Mouse (Mus musculus): ENCODE results near the gene Slc47a1.

Gene Slc47a1

GRCm38 (mm10) chr11:61378651-61379050, 506 bp upstream of the Slc47a1 start:
- no peak for DNase-seq (ENCODE audit: low spot score in 2 of 2)

- DNase-seq (ENCODE audit: low spot score in 2 of 2): no peak
Measured at GRCm38 (mm10) chr11:61368668-61369067, 9.5 kb downstream of the Slc47a1 start.

- no peak for DNase-seq (ENCODE audit: low spot score in 2 of 2)
Measured at GRCm38 (mm10) chr11:61366517-61367273, 11.4 kb downstream of the Slc47a1 start.

DNA sequence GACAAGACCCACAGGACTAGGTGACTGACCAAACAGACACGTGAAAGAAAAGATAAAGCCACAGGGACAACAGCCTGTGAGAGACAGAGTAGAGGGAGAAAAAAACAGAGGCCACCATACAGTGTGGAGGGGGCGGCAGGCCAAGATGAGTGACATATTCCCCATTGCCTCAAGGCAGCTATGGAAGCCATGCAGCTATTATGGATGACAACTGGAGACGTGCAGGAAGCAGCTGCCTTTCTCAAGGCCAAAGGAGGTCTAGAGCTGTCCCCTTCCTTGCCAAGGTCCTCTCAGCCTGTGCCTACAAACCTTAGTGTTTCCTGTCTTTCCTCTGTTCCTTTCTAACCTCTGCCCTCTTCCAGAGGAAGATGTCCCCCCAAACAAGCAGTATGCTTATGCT, 12.2 kb downstream of the Slc47a1 start:
- no peak for DNase-seq (ENCODE audit: low spot score in 2 of 2)

GRCm38 (mm10) chr11:61364096-61364495, 14.0 kb downstream of the Slc47a1 start:
- no peak for DNase-seq (ENCODE audit: low spot score in 2 of 2)

DNA sequence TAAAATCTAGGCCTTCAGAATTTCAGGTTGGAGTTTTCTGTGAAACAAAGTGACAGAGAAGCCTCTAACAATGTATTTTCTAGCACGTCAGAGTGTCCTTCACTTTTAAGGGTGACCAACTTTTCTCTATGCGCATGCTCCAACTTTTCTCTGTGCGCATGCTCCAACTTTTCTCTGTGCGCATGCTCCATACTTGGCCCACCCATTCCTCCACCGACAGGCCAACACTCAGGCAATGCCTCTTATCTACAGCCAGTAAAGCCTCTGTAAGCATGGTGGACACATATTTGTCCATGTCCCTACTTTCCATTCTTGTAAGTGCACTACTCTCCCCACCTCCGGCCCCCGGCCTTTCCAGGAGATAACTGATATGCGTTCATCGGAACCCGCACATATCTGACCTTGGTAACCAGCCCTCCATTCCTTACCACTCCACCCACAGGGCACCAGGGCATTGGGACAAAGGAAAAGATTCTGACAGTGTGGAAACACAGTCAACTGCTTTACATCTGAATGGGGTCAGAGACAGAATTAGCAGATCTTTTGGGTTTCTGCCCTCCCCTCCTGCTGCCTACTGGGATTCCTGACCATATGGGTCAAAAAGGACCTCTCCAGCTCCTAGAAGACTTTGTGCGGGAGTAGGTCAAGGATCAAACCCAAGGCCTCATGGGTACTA, 16.5 kb downstream of the Slc47a1 start:
- DNase-seq (ENCODE audit: low spot score in 2 of 2): no peak

DNA sequence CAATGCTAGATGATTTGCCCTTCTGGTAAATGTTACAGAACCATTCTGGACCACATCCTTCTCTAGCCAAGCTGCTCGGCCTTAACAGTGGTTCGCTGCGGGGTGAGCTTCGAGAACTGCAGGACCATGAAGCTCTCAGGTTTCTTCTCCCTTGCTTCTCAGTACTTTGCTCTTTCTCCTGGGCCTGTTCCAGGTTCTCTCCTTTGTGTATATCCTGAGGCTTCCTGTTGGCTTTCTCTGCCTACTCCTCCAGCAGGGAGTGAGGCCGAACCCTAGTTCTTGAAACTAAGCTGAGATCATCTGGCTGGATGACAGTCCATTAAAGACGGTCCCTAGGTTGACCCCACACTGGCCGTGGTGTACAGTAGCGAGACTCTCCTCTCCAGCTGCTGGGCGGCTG, 21.5 kb downstream of the Slc47a1 start:
- DNase-seq (ENCODE audit: low spot score in 2 of 2): no peak

GRCm38 (mm10) chr11:61356111-61356510, 22.0 kb downstream of the Slc47a1 start:
- DNase-seq (ENCODE audit: low spot score in 2 of 2): no peak

GRCm38 (mm10) chr11:61355351-61355750, 22.8 kb downstream of the Slc47a1 start:
- DNase-seq (ENCODE audit: low spot score in 2 of 2): no peak

- no peak for DNase-seq (ENCODE audit: low spot score in 2 of 2)
Measured at GRCm38 (mm10) chr11:61354346-61354745, 23.8 kb downstream of the Slc47a1 start.

- no peak for DNase-seq (ENCODE audit: low spot score in 2 of 2)
Measured at GRCm38 (mm10) chr11:61353038-61353437, 25.1 kb downstream of the Slc47a1 start.

- no peak for DNase-seq (ENCODE audit: low spot score in 2 of 2)
Measured at GRCm38 (mm10) chr11:61352138-61352651, 25.9 kb downstream of the Slc47a1 start.

GRCm38 (mm10) chr11:61349337-61349736, 28.8 kb downstream of the Slc47a1 start:
- peak; percentile 52 to 72 for DNase-seq (ENCODE audit: low spot score in 2 of 2)

- no peak for DNase-seq (ENCODE audit: low spot score in 2 of 2)
Measured at GRCm38 (mm10) chr11:61346133-61346532, 32.0 kb downstream of the Slc47a1 start.

GRCm38 (mm10) chr11:61342505-61343420, 35.4 kb downstream of the Slc47a1 start, which contains the start of gene Slc47a2:
Gene Slc47a2, minus strand, starts transcription at chr11:61342860.
- no peak for DNase-seq (ENCODE audit: low spot score in 2 of 2)

GRCm38 (mm10) chr11:61341971-61342370, 36.2 kb downstream of the Slc47a1 start:
- DNase-seq (ENCODE audit: low spot score in 2 of 2): no peak

GRCm38 (mm10) chr11:61341233-61341632, 36.9 kb downstream of the Slc47a1 start:
- no peak for DNase-seq (ENCODE audit: low spot score in 2 of 2)

DNA sequence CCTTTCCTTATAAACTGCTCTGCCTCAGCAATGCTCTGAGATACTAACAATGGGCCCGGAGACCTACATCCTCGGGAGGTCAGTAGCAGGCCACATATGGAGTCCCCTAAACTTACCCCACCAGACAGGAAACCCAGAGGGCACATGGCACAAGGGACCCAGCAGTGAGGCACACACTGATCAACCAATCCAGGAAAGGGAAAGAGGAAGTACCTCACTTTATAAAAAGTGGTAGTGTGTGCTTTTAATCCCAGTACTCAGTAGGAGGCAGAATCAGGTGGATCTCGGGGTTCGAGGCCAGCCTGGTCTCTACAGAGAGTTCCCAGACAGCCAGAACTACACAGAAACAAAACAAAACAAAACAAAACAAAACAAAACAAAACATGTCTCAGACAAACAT, 37.8 kb downstream of the Slc47a1 start:
- DNase-seq (ENCODE audit: low spot score in 2 of 2): no peak

DNA sequence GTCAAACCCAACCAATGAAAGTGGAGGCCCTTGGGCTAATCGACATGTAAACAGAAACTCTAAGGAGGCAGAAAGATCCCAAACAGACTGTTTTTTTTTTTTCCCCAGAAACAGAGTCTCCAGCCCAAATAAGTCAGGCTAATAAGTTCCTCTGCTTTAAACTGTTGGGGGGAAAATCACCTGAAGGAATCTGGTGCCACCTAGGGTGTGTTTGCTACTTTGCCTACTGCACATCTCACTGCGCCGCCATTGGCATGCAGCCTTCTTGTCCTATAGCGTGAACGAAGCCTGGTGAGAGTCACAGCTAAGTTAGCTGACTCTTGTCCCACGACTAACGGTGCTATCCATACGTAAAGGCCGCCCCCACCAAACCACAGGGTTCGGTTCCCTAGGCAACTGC, 40.6 kb downstream of the Slc47a1 start:
- no peak for DNase-seq (ENCODE audit: low spot score in 2 of 2)

DNA sequence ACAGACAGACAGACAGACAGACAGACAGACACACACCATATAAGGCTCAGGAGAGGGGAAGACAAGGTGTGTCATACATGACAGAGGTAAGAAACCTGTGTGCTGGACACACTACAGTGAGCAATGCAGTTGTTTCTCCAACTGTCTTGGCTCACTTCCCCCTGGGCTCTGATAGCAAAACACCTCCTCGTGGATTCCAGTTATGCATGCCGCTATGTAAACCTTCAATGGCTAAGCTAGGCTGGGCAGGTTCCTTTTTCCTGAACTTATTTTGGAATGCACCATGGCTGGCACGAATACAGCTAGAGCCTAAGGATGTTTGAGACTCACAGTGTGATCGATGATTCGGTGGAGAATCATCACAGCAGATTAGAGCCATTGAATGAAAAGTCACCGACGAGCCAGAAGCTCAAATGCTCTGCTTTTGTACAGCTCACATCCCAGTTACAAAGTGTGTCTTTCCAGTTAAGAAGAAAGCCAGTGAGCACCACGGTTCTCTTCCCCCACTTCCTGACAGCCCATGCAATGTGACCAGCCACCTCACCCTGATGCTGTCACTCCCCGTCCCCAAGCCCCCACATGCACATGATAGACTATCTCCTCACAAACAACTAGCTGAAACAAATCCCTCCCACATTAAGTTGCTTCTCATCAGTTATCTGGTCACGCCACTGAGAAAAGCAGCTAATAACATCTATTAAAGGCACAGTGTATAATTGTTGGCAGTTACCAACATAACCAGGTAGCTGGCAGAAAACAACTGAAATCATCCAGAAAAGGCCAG, 57.0 kb downstream of the Slc47a1 start:
- DNase-seq (ENCODE audit: low spot score in 2 of 2): no peak

DNA sequence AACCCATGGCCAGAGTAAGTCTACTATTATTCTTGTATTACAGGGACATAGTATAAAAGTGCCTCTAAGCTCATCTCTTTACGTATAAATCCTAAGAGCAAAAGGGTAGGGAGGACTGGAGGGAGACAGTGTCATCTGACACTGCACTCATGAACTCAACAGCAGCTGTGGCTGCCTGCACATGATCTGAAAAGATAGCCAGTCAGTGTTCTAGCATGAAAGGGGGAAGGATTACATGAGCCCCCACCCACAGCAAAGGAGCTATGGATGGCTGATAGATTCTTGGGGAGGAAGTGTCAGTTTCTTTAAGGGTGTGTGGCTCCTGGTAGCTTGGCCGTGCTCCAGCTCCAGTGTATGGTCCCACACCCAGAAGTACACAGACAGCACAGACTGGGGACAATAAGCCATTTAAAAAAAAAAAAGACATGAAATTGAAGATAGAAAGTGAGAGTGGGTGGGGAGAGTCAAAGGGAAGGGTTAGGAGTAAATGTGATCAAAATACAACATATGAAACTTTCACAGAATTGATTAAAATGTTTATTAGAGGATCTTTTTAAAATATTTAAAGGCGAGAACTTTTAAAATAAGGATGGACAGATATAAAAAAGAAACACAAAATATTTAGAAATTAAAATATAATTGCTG, 58.1 kb downstream of the Slc47a1 start:
- DNase-seq (ENCODE audit: low spot score in 2 of 2): no peak

Data from urinary bladder, postnatal 4 days (tissue).